Mouse (Mus musculus) liver, embryonic 13.5 days (tissue): ENCODE measurements around the gene Fign. TPM values are rescaled to one million over a fixed set of nuclear protein-coding genes. Genes with fewer than 3 reads are reported as not detected.

Source experiments
- ATAC-seq: fragments of 200-750 bp; cut with Nextera tagmentation; 2 replicates; pipeline ENCODE4 v1.8.0; 2017; ENCODE audit warnings: low read depth, mild to moderate bottlenecking, moderate number of reproducible peaks, moderate library complexity
- DNase-seq: peaks from one replicate; pipeline ENCODE4 v3.0.0; 2022
- H3K27ac ChIP-seq: fragments of 300-500 bp; sonication (generic); 2 replicates; pipeline ENCODE4 v1.5.1; 2015; ENCODE audit warnings: moderate library complexity, mild to moderate bottlenecking, inconsistent platforms
- H3K27me3 ChIP-seq: fragments of 300-500 bp; sonication (generic); 2 replicates; pipeline ENCODE4 v1.6.1; 2015; ENCODE audit warnings: mild to moderate bottlenecking, inconsistent platforms
- H3K36me3 ChIP-seq: fragments of 300-500 bp; sonication (generic); 2 replicates; pipeline ENCODE4 v1.6.1; 2015; ENCODE audit warnings: mild to moderate bottlenecking, inconsistent platforms
- H3K4me1 ChIP-seq: fragments of 300-500 bp; sonication (generic); replicated peaks from 2 replicates; pipeline ENCODE4 v1.6.1; 2015; ENCODE audit warnings: inconsistent platforms
- H3K4me2 ChIP-seq: fragments of 300-500 bp; sonication (generic); 2 replicates; pipeline ENCODE4 v1.6.1; 2015; ENCODE audit warnings: inconsistent platforms, mild to moderate bottlenecking, moderate library complexity
- H3K4me3 ChIP-seq: fragments of 300-500 bp; sonication (generic); replicated peaks from 2 replicates; pipeline ENCODE4 v1.5.1; 2015; ENCODE audit warnings: mild to moderate bottlenecking, inconsistent platforms
- H3K9ac ChIP-seq: fragments of 300-500 bp; sonication (generic); 2 replicates; pipeline ENCODE4 v1.6.1; 2015; ENCODE audit warnings: mild to moderate bottlenecking, inconsistent platforms
- H3K9me3 ChIP-seq: fragments of 300-500 bp; sonication (generic); replicated peaks from 2 replicates; pipeline ENCODE4 v1.6.1; 2016; ENCODE audit warnings: inconsistent platforms
- WGBS: fragments of 180-500 bp; shearing (Covaris S2); methylation state at CpG from one replicate; pipeline ENCODE4 v1.1.7; 2015; ENCODE audit not compliant: insufficient replicate concordance; 5-methylcytosine and 5-hydroxymethylcytosine counted together
- polyA plus RNA-seq: library from polyadenylated mRNA; unstranded; fragments of >200 nt; fragmentation: Nextera tagmentation; extraction: Ambion mirVana; gene quantifications from 2 replicates; pipeline ENCODE4 v1.2.1, GENCODE M21; 2015

The Fign gene
- polyA plus RNA-seq: 1.8 and 2.2 TPM in 2 replicates

DNA sequence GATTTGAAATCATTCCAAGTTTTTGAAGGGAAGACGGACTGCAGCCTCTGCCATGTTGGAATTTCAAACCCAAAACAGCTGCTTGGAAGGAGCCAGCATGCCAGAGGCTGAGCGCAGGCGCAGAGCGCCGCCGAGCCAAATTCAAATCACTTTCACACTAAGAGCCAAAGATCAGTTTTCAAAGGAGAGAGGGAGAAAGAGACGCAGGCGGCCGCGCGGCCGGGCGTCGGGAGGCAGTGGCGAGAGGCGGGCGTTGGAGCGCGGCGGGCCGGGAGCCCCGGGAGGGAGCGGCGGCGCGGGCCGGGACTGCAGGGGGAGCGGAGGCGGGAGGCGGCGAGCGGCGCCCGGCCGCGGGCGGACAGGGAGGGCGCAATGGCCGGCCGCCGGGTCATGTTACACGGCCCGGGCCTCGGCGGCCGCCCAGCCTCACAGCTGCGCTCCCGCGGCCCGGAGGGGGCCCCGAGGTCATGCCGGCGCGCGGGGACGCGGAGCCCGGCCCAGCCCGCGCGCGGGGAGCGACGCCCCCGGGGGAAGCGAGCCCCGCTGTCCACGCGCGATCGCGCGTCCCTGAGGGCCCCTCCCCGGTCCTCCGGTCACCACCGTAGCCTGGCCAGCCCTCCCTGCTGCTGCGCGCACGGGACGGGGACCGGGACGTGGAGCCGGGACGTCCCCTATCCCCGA, at the start of gene Fign:
Gene Fign, minus strand, starts transcription at position 102 of the 681 bp plus-strand sequence.
- Histone ChIP-seq H3K4me2 (peak within 1 kb of the TSS; percentile 58), H3K4me3 (peak within 1 kb of the TSS; percentile 57), H3K9ac (peak within 1 kb of the TSS; percentile 68), H3K27me3 (peaks cover 33% of the 10 kb centered on the region), H3K36me3 (no peaks in the 10 kb centered on the region), H3K9me3 (no peaks in the 10 kb centered on the region), H3K27ac (peak within 1 kb of the TSS; percentile 71), H3K4me1 (no peaks in the 10 kb centered on the region)
- no peak for DNase-seq
- 1% methylated on average over 68 of the region's 85 CpGs for WGBS
- peak; percentile 77 for ATAC-seq

GRCm38 (mm10) chr2:64133597-64133996, 35.8 kb upstream of the Fign start:
- H3K4me2 ChIP-seq: no peak overlapping the region
- no peaks in the 10 kb centered on the region for H3K36me3 ChIP-seq
- no peak overlapping the region for H3K4me3 ChIP-seq
- 46% methylated on average over 4 of the region's 4 CpGs for WGBS
- H3K9ac ChIP-seq: no peak overlapping the region
- H3K4me1 ChIP-seq: no peaks in the 10 kb centered on the region
- DNase-seq: no peak
- H3K9me3 ChIP-seq: no peaks in the 10 kb centered on the region
- H3K27me3 ChIP-seq: no peaks in the 10 kb centered on the region
- H3K27ac ChIP-seq: no peak overlapping the region
- ATAC-seq: no peak

DNA sequence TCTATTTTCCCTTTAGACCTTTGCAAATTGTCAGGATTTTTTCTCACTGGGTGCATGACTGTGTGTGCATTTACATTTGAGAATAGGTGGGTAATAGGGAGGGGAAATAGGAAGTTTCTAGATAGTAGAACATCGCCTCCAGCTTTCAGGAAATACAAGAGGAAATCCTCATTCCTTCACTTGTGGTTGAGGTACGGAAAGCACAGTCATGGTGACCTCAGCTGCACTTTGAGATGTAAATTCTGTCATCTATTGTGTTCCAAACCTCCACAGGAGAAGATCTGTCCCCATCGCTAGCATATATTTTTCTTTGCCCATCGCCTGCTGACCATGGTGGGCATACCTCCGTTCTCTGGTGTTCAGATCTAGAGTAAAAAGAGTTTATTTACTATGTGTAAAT, 22.7 kb upstream of the Fign start:
- H3K27ac ChIP-seq: no peak overlapping the region
- H3K9me3 ChIP-seq: no peaks in the 10 kb centered on the region
- ATAC-seq: no peak
- H3K4me3 ChIP-seq: no peak overlapping the region
- no peak overlapping the region for H3K9ac ChIP-seq
- no peak overlapping the region for H3K4me2 ChIP-seq
- no peaks in the 10 kb centered on the region for H3K27me3 ChIP-seq
- H3K36me3 ChIP-seq: no peaks in the 10 kb centered on the region
- 42% methylated on average over 5 of the region's 5 CpGs for WGBS
- no peaks in the 10 kb centered on the region for H3K4me1 ChIP-seq
- DNase-seq: no peak

- WGBS: 50% methylated on average over 7 of the region's 7 CpGs
- ATAC-seq (no peak), DNase-seq (no peak)
- Histone ChIP-seq H3K4me2 (no peak overlapping the region), H3K36me3 (no peaks in the 10 kb centered on the region), H3K4me3 (no peak overlapping the region), H3K27ac (no peak overlapping the region), H3K9ac (no peak overlapping the region), H3K27me3 (no peaks in the 10 kb centered on the region), H3K4me1 (no peaks in the 10 kb centered on the region), H3K9me3 (no peaks in the 10 kb centered on the region)
Measured at GRCm38 (mm10) chr2:64116613-64117012, 18.8 kb upstream of the Fign start.

GRCm38 (mm10) chr2:64111133-64111532, 13.3 kb upstream of the Fign start:
- Histone ChIP-seq H3K9me3 (no peaks in the 10 kb centered on the region), H3K4me2 (no peak overlapping the region), H3K27ac (no peak overlapping the region), H3K27me3 (no peaks in the 10 kb centered on the region), H3K4me3 (no peak overlapping the region), H3K4me1 (no peaks in the 10 kb centered on the region), H3K36me3 (no peaks in the 10 kb centered on the region), H3K9ac (no peak overlapping the region)
- ATAC-seq (no peak), DNase-seq (no peak)
- 72% methylated on average over 3 of the region's 3 CpGs for WGBS

DNA sequence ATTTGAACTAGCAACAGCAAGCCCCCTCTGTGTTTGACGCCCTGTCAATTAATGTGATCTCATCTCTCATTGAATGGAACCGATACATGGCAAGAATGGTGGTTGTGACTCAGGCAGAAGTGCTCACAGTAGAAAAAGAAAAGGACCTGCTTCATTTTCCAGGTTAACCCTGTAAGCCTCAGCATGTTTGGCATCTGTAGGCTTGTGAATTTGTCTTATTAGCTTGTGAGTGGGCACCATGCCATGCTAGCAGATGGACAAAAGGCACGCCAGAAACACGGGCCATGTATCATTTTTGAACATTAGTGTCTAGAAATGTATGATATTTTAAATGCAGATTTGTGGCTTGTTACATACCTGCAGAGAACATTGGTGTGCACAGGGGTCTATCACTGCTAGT, 12.0 kb upstream of the Fign start:
- no peak for DNase-seq
- no peaks in the 10 kb centered on the region for H3K9me3 ChIP-seq
- H3K9ac ChIP-seq: no peak overlapping the region
- WGBS: 71% methylated on average over 4 of the region's 4 CpGs
- H3K4me3 ChIP-seq: no peak overlapping the region
- no peak for ATAC-seq
- no peaks in the 10 kb centered on the region for H3K4me1 ChIP-seq
- no peaks in the 10 kb centered on the region for H3K27me3 ChIP-seq
- no peak overlapping the region for H3K27ac ChIP-seq
- no peaks in the 10 kb centered on the region for H3K36me3 ChIP-seq
- no peak overlapping the region for H3K4me2 ChIP-seq

- ATAC-seq (no peak), DNase-seq (no peak)
- H3K4me1 ChIP-seq: no peaks in the 10 kb centered on the region
- H3K9me3 ChIP-seq: no peaks in the 10 kb centered on the region
- no peak overlapping the region for H3K9ac ChIP-seq
- WGBS: 70% methylated on average over 8 of the region's 8 CpGs
- no peaks in the 10 kb centered on the region for H3K36me3 ChIP-seq
- no peak overlapping the region for H3K4me2 ChIP-seq
- H3K4me3 ChIP-seq: no peak overlapping the region
- H3K27me3 ChIP-seq: no peaks in the 10 kb centered on the region
- no peak overlapping the region for H3K27ac ChIP-seq
Measured at GRCm38 (mm10) chr2:64108040-64108439, 10.2 kb upstream of the Fign start.

- peak overlapping the region; percentile 57 for H3K4me3 ChIP-seq
- no peaks in the 10 kb centered on the region for H3K36me3 ChIP-seq
- 7% methylated on average over 21 of the region's 21 CpGs for WGBS
- peak overlapping the region; percentile 71 for H3K27ac ChIP-seq
- no peaks in the 10 kb centered on the region for H3K4me1 ChIP-seq
- peak; percentile 56 for ATAC-seq
- no peak for DNase-seq
- peak overlapping the region; percentile 68 for H3K9ac ChIP-seq
- peaks cover 33% of the 10 kb centered on the region for H3K27me3 ChIP-seq
- H3K9me3 ChIP-seq: no peaks in the 10 kb centered on the region
- peak overlapping the region; percentile 58 for H3K4me2 ChIP-seq
Measured at GRCm38 (mm10) chr2:64098618-64099320, 931 bp upstream of the Fign start.

DNA sequence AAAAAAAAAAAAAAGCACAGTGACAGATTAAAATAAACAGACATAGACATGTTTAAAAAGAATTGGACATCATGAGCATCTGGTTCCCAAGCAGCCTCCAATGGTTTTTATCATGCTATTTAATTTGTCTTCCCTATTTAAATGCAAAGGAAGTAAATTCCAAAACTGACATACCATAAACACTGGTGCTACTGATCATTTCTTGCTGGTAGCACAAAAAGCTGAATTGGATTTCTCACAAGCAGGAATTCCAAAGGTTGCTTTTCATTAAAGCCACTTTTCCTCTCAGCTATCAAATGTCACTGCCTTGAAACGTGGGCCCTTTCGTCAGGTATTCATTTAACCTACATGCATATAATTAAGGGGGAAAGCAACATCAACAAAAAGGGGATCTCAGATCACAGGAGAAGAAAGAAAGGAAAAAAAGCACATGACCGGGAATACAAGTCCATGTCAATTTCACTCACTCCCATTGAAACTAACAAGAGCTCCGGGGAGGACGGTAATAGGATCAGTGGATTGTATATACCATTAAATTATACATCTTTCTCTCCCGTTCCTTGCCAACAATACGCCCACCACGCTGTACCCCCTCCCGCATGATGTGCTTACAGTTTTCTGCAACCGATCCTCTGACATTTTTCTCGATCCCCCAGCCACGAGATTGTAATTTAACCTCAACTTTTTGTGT, 972 bp downstream of the Fign start:
- DNase-seq (no peak), ATAC-seq (no peak)
- Histone ChIP-seq H3K4me1 (no peaks in the 10 kb centered on the region), H3K27ac (peak overlapping the region; percentile 24; the same call in 1 of the 2 replicates), H3K27me3 (peaks cover 33% of the 10 kb centered on the region), H3K9me3 (no peaks in the 10 kb centered on the region), H3K4me2 (peak overlapping the region; percentile 58), H3K36me3 (no peaks in the 10 kb centered on the region), H3K9ac (peak overlapping the region; percentile 50), H3K4me3 (peak overlapping the region; percentile 57)
- WGBS: 2% methylated on average over 12 of the region's 12 CpGs

DNA sequence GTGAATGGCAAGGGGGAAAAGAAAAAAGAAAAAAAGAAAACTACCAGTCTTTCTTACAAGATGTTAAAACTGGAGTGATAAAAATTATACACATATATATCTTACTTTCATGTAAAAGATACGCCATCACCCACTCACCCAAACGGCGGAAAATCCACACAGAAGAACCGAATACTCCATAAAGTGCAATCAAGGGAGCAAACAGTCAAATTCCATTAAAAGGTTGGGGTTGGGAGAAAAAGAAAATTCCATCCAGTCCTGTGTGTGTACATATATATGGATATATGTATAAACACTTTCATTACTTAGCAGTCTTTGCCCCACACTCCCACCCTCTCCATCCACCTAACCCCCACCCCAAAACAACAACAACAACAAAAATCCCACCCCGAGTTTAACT, 1.7 kb downstream of the Fign start:
- H3K9ac ChIP-seq: no peak overlapping the region
- peak overlapping the region; percentile 42 for H3K4me2 ChIP-seq
- WGBS: 42% methylated on average over 5 of the region's 5 CpGs
- H3K4me3 ChIP-seq: peak overlapping the region; percentile 23
- no peak for DNase-seq
- H3K27ac ChIP-seq: no peak overlapping the region
- peaks cover 33% of the 10 kb centered on the region for H3K27me3 ChIP-seq
- no peaks in the 10 kb centered on the region for H3K9me3 ChIP-seq
- H3K4me1 ChIP-seq: no peaks in the 10 kb centered on the region
- H3K36me3 ChIP-seq: no peaks in the 10 kb centered on the region
- no peak for ATAC-seq

DNA sequence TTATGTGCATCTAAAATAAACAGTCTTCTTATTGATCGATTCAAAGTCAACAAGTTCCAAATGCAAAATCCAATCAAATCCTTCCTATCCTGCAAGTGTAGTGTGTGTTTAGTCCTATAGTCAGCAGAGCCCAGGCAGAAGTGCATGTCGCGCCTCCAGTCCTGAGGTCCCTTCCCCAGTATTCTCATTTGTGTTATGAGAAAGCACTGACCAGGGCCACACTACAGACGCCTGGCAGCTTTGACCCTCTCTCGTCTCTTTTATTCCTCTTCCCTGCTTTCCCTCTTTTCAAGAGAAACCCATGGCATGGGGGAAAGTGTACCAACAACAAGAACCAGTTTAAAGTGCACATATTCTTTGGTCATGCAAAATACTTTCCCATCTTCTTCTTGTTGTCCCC, 2.3 kb downstream of the Fign start:
- Histone ChIP-seq H3K36me3 (no peaks in the 10 kb centered on the region), H3K9ac (no peak overlapping the region), H3K27me3 (peaks cover 33% of the 10 kb centered on the region), H3K27ac (no peak overlapping the region), H3K9me3 (no peaks in the 10 kb centered on the region), H3K4me1 (no peaks in the 10 kb centered on the region), H3K4me2 (peak overlapping the region; percentile 41), H3K4me3 (0 out of 2 replicates have a peak overlapping the region, but pooled peaks have one; percentile 10)
- ATAC-seq: no peak
- no peak for DNase-seq
- WGBS: 47% methylated on average over 5 of the region's 5 CpGs
